Mouse (Mus musculus) G1E (cell line): ENCODE results near the gene Ramp1. TPM values are rescaled to one million over a fixed set of nuclear protein-coding genes. Genes with fewer than 3 reads are reported as not detected.

Experiments
- ATAC-seq: 2 replicates; pipeline ENCODE4 v1.8.0; 2016; ENCODE audit warnings: mild to moderate bottlenecking; ENCODE audit not compliant: insufficient number of reproducible peaks, poor library complexity, low FRiP score, severe bottlenecking; ENCODE audit errors: extremely low read depth
- DNase-seq: peaks from one replicate; pipeline ENCODE4 v3.0.0; 2012; ENCODE audit warnings: low spot score
- H3K27me3 ChIP-seq: 2 replicates; pipeline ENCODE4 v1.6.1; 2012; ENCODE audit warnings: mild to moderate bottlenecking, low read length, inconsistent platforms; ENCODE audit not compliant: insufficient read depth
- H3K36me3 ChIP-seq: replicated peaks from 2 replicates; pipeline ENCODE3; 2012; ENCODE audit warnings: mild to moderate bottlenecking, inconsistent platforms
- H3K4me1 ChIP-seq: 2 replicates; pipeline ENCODE4 v1.6.1; 2012; ENCODE audit warnings: low read depth, low read length, inconsistent platforms, mixed read lengths; ENCODE audit not compliant: insufficient read depth
- H3K4me3 ChIP-seq: 2 replicates; pipeline ENCODE4 v1.5.1; 2012; ENCODE audit warnings: low read depth, mild to moderate bottlenecking, inconsistent platforms, low read length, moderate library complexity, mixed read lengths
- H3K9me3 ChIP-seq: replicated peaks from 2 replicates; pipeline ENCODE4 v1.6.1; 2012; ENCODE audit warnings: inconsistent platforms
- CTCF ChIP-seq: IDR thresholded peaks from 2 replicates; pipeline ENCODE4 v1.5.1; 2012; ENCODE audit warnings: low read depth, low read length, inconsistent platforms, mixed read lengths
- GATA1 ChIP-seq: IDR thresholded peaks from 2 replicates; pipeline ENCODE4 v1.6.1; 2012; ENCODE audit warnings: borderline replicate concordance, low read length, inconsistent platforms, mixed read lengths
- GATA2 ChIP-seq: IDR thresholded peaks from 2 replicates; pipeline ENCODE4 v1.6.1; 2012; ENCODE audit warnings: low read depth, low read length, inconsistent platforms, borderline replicate concordance
- POLR2AphosphoS5 ChIP-seq: IDR thresholded peaks from 2 replicates; pipeline ENCODE4 v1.6.1; 2012; ENCODE audit warnings: low read depth, low read length, inconsistent platforms; ENCODE audit not compliant: insufficient replicate concordance
- TAL1 ChIP-seq: conservative IDR thresholded peaks from 2 replicates; pipeline ENCODE4 v1.6.1; 2012; ENCODE audit warnings: low read depth, low read length, inconsistent platforms, mixed read lengths
- polyA plus RNA-seq: library from polyadenylated mRNA; stranded (reverse); fragments of >175 nt; gene quantifications from 2 replicates; pipeline ENCODE4 v1.2.3, GENCODE M21; 2012
- total RNA-seq, 2 experiments: library from RNA; stranded (forward) in 1 of 2; stranded (reverse) in 1 of 2; fragments of 200-1000 nt in 1 of 2; fragments of >200 nt in 1 of 2; fragmentation: Nextera tagmentation in 1 of 2; gene quantifications; 2 replicates each; pipeline ENCODE4 v1.2.3; 2014 to 2017

Ramp1 gene
- total and polyA plus RNA-seq, 3 experiments: 0.10 to 0.11 TPM; not detected in 1

DNA sequence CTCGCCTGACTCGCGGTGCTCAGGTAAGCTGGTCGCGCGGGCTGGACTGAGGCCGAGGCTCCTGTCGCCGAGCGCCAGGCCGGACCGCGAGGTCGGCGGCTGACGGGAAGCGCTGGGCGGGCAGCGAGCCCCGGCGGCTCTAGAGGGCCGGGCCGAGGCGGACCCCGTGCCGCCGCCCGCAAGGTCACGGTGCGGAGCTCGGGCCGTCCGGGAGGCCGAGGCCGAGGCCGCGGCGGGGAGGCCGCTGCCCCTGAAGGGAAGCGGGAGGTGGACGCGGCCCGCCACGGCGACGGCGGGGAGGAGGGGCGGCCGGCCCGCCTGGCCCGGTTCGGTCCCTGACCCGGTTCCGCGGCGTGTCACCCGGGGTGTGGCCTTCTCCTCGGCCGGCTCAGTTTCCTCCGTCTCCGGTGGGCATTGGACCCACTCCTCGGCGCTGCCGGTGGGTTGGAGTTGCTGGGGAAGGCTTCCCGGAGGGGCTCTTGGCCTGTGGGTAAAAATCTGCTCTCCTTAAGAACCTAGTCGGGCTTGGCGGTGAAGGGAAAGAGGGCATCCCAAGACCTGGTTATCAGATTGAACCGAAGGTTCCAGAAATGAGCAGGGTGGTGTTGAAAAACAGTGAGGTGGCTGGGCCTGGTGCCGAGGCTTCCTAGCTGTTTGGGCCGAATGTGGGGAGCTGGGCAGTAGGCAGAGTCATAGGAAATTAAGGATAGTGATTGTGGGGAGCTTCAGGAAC, 71.0 kb downstream of the Ramp1 start:
- H3K36me3 ChIP-seq: peaks cover 30% of the 10 kb centered on the region
- DNase-seq (no peak), ATAC-seq (no peak)
- no peaks in the 10 kb centered on the region for H3K9me3 ChIP-seq
- peaks cover 56% of the 10 kb centered on the region for H3K4me1 ChIP-seq
- TF ChIP-seq CTCF (no peak), GATA2 (no peak), GATA1 (no peak), TAL1 (no peak), POLR2AphosphoS5 (no peak)
- H3K27me3 ChIP-seq: peaks cover 3% of the 10 kb centered on the region; the same call in 1 of the 2 replicates
- H3K4me3 ChIP-seq: peak overlapping the region; percentile 91

DNA sequence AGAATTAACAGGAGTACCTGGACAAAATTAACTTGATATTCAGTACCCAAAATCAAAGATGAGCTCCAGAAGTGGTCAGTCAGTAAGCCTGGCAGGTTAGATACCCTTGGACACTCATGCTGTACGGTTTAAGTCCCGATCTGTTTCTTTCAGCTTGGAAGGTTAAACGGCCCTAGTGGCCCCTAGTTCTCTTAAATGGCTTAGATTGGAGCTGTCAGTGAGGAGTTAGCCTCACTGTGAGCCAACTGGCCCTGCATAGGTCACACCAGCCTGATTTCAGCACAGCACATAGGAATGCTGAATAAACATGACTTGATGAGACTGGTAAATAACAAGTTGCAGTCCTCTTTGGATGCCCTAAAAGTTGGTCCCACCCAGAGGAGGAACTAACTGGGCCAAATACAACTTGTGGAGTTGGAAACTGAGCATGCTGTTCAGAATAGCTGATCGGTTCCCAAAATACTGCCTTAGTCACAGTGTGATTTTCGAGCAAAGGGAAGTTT, 71.6 kb downstream of the Ramp1 start:
- DNase-seq: no peak
- no peak for ATAC-seq
- Histone ChIP-seq H3K9me3 (no peaks in the 10 kb centered on the region), H3K4me3 (peak overlapping the region; percentile 91), H3K27me3 (no peaks in the 10 kb centered on the region), H3K36me3 (peaks cover 35% of the 10 kb centered on the region), H3K4me1 (peaks cover 56% of the 10 kb centered on the region)
- TF ChIP-seq TAL1: no peak
- TF ChIP-seq POLR2AphosphoS5: no peak
- TF ChIP-seq GATA2: no peak
- no peak for TF ChIP-seq CTCF
- TF ChIP-seq GATA1: no peak

DNA sequence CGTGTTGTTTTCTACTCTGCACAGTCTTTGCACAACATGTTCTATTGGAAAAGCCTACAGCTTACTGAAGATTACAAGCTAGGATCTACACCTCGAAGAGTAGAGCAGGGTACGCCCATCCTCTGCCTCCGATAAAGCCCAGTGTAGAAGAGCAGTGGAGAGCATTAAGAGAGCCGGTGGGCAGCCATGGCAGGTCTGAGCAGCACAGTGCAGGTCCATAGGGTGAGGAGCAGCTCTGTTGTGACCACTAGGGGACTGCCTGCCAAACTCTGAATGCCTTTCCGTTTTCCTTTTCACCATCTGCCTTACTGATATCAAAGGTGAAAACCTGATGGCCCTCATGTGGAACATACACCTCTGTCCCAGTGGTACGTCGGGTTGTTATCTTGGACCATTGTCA, 72.3 kb downstream of the Ramp1 start:
- peaks cover 42% of the 10 kb centered on the region for H3K36me3 ChIP-seq
- H3K27me3 ChIP-seq: no peaks in the 10 kb centered on the region
- H3K4me1 ChIP-seq: peaks cover 58% of the 10 kb centered on the region
- TF ChIP-seq POLR2AphosphoS5: no peak
- TF ChIP-seq CTCF: peak; percentile 51; the same call in 1 of the 2 replicates
- H3K9me3 ChIP-seq: no peaks in the 10 kb centered on the region
- DNase-seq (no peak), ATAC-seq (peak; percentile 29; the same call in 1 of the 2 replicates)
- peak overlapping the region; percentile 42; the same call in 1 of the 2 replicates for H3K4me3 ChIP-seq

DNA sequence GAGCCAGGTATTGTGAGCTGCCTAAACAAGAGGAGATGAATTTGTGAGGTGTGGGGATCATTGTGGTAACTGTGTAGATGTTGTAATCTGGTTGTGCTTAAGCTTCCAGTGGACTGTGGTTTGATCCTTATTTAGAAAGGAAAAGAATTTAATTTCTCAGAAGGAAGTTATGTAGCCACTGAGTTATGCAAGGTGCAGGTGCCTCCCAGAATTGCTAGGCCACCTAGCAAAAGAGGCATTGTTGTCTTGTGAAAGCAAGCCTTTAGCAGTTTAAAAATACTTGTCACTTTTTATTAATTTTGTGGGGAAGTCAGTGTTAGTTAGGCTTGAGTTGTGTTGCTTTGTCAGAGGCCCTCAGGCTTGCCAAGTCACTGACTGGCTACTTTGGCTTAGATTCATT, 78.3 kb downstream of the Ramp1 start:
- Histone ChIP-seq H3K36me3 (peaks cover 74% of the 10 kb centered on the region), H3K9me3 (no peaks in the 10 kb centered on the region), H3K4me3 (no peak overlapping the region), H3K4me1 (peaks cover 27% of the 10 kb centered on the region), H3K27me3 (no peaks in the 10 kb centered on the region)
- DNase-seq: no peak
- no peak for ATAC-seq
- no peak for TF ChIP-seq GATA1

DNA sequence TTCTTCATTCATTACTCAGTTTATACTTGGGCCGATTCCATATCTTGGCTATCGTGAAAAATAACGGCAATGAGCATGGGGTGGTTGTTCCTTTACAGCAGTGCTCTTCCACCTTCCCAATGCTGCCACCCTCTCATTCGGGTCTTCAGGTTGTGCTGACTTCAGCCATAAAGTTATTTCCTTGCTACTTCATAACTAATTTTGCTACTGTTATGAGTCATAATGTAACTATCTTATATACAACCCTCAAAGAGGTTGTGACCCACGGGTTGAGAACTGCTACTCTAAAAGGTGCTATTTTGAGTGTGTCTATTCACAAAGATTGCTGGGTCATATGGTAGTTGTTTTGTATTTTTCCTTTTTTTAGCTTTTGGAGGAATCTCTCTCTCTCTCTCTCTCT, 80.2 kb downstream of the Ramp1 start:
- Histone ChIP-seq H3K4me3 (no peak overlapping the region), H3K36me3 (peaks cover 75% of the 10 kb centered on the region), H3K27me3 (no peaks in the 10 kb centered on the region), H3K4me1 (peaks cover 16% of the 10 kb centered on the region), H3K9me3 (no peaks in the 10 kb centered on the region)
- ATAC-seq: no peak
- TF ChIP-seq GATA1 (no peak), TAL1 (no peak), CTCF (no peak), GATA2 (no peak), POLR2AphosphoS5 (no peak)
- DNase-seq: no peak

DNA sequence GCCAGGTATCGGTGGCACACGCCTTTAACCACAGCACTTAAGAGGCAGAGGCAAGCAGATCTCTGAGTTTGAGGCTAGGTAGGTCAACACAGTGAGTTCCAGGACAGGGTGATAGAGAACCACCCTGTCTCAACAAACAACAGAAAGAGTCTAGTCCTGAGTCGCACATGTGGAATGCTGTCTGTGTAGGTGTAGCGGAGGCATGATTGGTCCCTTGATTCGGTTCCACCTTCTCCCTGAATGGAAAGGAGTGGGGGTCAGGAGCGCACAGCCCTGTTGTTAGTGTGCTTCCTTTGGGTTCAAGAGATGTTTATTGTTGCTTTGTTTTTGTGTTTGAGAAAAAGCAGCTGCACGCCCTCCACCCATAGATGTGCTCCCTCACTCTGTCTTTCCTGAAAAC, 82.9 kb downstream of the Ramp1 start:
- DNase-seq (no peak), ATAC-seq (no peak)
- no peak for TF ChIP-seq CTCF
- Histone ChIP-seq H3K27me3 (no peaks in the 10 kb centered on the region), H3K4me3 (no peak overlapping the region), H3K36me3 (peaks cover 76% of the 10 kb centered on the region), H3K4me1 (peaks cover 9% of the 10 kb centered on the region), H3K9me3 (no peaks in the 10 kb centered on the region)

DNA sequence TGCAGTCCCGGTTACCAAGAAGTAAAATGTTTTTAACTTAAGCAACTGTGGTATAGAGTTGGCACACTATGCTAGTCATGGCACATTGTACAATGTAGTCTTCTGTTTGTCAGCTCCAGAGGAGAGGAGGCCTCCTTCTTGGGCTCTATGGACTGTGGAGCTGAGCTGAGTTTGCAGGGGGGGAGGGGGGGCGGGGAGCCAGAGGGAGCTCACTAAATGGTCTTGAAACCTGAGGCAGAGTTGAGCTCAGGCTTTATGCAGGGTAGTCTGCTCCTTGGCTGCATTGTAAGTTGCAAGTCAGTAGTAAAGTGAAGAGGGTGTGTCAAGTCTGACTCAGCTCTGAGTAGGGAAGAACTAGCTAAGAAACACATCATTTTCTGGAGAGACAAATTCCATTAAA, 92.6 kb downstream of the Ramp1 start:
- Histone ChIP-seq H3K9me3 (no peaks in the 10 kb centered on the region), H3K4me3 (no peak overlapping the region), H3K36me3 (peaks cover 80% of the 10 kb centered on the region), H3K27me3 (no peaks in the 10 kb centered on the region), H3K4me1 (peaks cover 3% of the 10 kb centered on the region; the same call in 1 of the 2 replicates)
- ATAC-seq: no peak
- no peak for DNase-seq
- TF ChIP-seq POLR2AphosphoS5 (no peak), TAL1 (no peak), GATA2 (no peak), CTCF (no peak), GATA1 (no peak)

Other genes with a start within 250 kb of the Ramp1 start
- gene Prlh, start 226.7 kb upstream of the Ramp1 start, total RNA-seq (2014; fragmentation: Nextera tagmentation): not detected in 2 replicates
- not detected in 2 replicates for gene Prlh, start 226.7 kb upstream of the Ramp1 start, total RNA-seq (2017)
- not detected in 2 replicates for gene Prlh, start 226.7 kb upstream of the Ramp1 start, polyA plus RNA-seq
- gene Rab17, start 210.2 kb upstream of the Ramp1 start, total RNA-seq (2014; fragmentation: Nextera tagmentation): not detected in 2 replicates
- gene Rab17, start 210.2 kb upstream of the Ramp1 start, total RNA-seq (2017): 0.17 and 0.22 TPM in 2 replicates
- gene Rab17, start 210.2 kb upstream of the Ramp1 start, polyA plus RNA-seq: not detected in 2 replicates
- gene Lrrfip1, start 181.1 kb upstream of the Ramp1 start, total RNA-seq (2014; fragmentation: Nextera tagmentation): not detected in 2 replicates
- gene Lrrfip1, start 181.1 kb upstream of the Ramp1 start, total RNA-seq (2017): 0.22 and 0.29 TPM in 2 replicates
- not detected in 2 replicates for gene Lrrfip1, start 181.1 kb upstream of the Ramp1 start, polyA plus RNA-seq
- gene Rbm44, start 34.7 kb upstream of the Ramp1 start, total RNA-seq (2014; fragmentation: Nextera tagmentation): not detected in 2 replicates
- 0.23 and 0.27 TPM in 2 replicates for gene Rbm44, start 34.7 kb upstream of the Ramp1 start, total RNA-seq (2017)
- gene Rbm44, start 34.7 kb upstream of the Ramp1 start, polyA plus RNA-seq: not detected in 2 replicates
- 85.6 and 90.7 TPM in 2 replicates for gene Ube2f, start 70.5 kb downstream of the Ramp1 start, total RNA-seq (2014; fragmentation: Nextera tagmentation)
- 52.9 and 61.3 TPM in 2 replicates for gene Ube2f, start 70.5 kb downstream of the Ramp1 start, total RNA-seq (2017)
- 11.9 and 16.6 TPM in 2 replicates for gene Ube2f, start 70.5 kb downstream of the Ramp1 start, polyA plus RNA-seq
- gene Scly, start 118.5 kb downstream of the Ramp1 start, total RNA-seq (2014; fragmentation: Nextera tagmentation): 16.0 and 16.6 TPM in 2 replicates
- 8.1 and 10.5 TPM in 2 replicates for gene Scly, start 118.5 kb downstream of the Ramp1 start, total RNA-seq (2017)
- 9.5 and 10.1 TPM in 2 replicates for gene Scly, start 118.5 kb downstream of the Ramp1 start, polyA plus RNA-seq
- gene Espnl, start 142.3 kb downstream of the Ramp1 start, total RNA-seq (2014; fragmentation: Nextera tagmentation): 0.78 and 1.1 TPM in 2 replicates
- 0.93 and 0.99 TPM in 2 replicates for gene Espnl, start 142.3 kb downstream of the Ramp1 start, total RNA-seq (2017)
- gene Espnl, start 142.3 kb downstream of the Ramp1 start, polyA plus RNA-seq: 0.17 and 0.19 TPM in 2 replicates
- gene Klhl30, start 171.2 kb downstream of the Ramp1 start, total RNA-seq (2014; fragmentation: Nextera tagmentation): not detected in 2 replicates
- gene Klhl30, start 171.2 kb downstream of the Ramp1 start, total RNA-seq (2017): 0.16 TPM in 1 of 2 replicates, not detected in the other
- not detected in 2 replicates for gene Klhl30, start 171.2 kb downstream of the Ramp1 start, polyA plus RNA-seq
- gene Erfe, start 186.6 kb downstream of the Ramp1 start, total RNA-seq (2014; fragmentation: Nextera tagmentation): 1.2 and 2.1 TPM in 2 replicates
- gene Erfe, start 186.6 kb downstream of the Ramp1 start, total RNA-seq (2017): 0.81 and 0.93 TPM in 2 replicates
- 0.78 and 0.94 TPM in 2 replicates for gene Erfe, start 186.6 kb downstream of the Ramp1 start, polyA plus RNA-seq
- 76.8 and 86.5 TPM in 2 replicates for gene Ilkap, start 219.0 kb downstream of the Ramp1 start, total RNA-seq (2014; fragmentation: Nextera tagmentation)
- gene Ilkap, start 219.0 kb downstream of the Ramp1 start, total RNA-seq (2017): 194 and 208 TPM in 2 replicates
- gene Ilkap, start 219.0 kb downstream of the Ramp1 start, polyA plus RNA-seq: 86.6 and 104 TPM in 2 replicates
- 18.0 and 19.0 TPM in 2 replicates for gene Hes6, start 234.2 kb downstream of the Ramp1 start, total RNA-seq (2014; fragmentation: Nextera tagmentation)
- gene Hes6, start 234.2 kb downstream of the Ramp1 start, total RNA-seq (2017): 42.2 and 55.1 TPM in 2 replicates
- gene Hes6, start 234.2 kb downstream of the Ramp1 start, polyA plus RNA-seq: 91.5 and 105 TPM in 2 replicates